Mouse (Mus musculus) ovary, adult 10 weeks (tissue): Measurements from ENCODE around the gene Shb. TPM values are rescaled to one million over a fixed set of nuclear protein-coding genes. Genes with fewer than 3 reads are reported as not detected.

Source experiments
- polyA plus RNA-seq: library from polyadenylated mRNA; stranded (reverse); fragments of 350-450 nt; fragmentation: Illumina TruSeq; extraction: RNeasy Lipid Tissue Mini Kit (QIAGEN cat#74804); gene quantifications from one replicate; pipeline ENCODE4 v1.2.3, GENCODE M21; 2014

Shb gene
- polyA plus RNA-seq = 1.9 TPM

DNA sequence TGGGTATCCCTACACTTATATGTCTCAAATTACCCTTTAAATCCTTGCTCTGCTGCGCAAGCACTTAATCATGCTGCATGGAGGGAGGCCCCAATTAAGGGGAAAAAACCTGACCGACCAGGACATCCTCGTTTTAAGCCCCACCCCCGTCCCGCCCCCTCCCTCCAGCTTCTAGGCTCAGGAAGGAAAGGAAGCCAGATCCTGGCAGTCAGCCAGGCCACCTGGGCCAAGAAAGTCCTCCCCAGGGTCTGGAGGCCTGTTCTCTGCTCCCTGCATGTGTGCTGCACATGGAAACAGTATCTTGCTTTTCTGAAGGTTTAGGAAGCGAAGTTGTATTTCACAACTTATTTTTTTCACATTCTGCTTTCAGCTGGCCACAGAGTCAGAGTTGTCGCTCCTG, at the start of gene Shb:
Shb (minus strand) TSS at position 96 of the 400 bp plus-strand sequence.

DNA sequence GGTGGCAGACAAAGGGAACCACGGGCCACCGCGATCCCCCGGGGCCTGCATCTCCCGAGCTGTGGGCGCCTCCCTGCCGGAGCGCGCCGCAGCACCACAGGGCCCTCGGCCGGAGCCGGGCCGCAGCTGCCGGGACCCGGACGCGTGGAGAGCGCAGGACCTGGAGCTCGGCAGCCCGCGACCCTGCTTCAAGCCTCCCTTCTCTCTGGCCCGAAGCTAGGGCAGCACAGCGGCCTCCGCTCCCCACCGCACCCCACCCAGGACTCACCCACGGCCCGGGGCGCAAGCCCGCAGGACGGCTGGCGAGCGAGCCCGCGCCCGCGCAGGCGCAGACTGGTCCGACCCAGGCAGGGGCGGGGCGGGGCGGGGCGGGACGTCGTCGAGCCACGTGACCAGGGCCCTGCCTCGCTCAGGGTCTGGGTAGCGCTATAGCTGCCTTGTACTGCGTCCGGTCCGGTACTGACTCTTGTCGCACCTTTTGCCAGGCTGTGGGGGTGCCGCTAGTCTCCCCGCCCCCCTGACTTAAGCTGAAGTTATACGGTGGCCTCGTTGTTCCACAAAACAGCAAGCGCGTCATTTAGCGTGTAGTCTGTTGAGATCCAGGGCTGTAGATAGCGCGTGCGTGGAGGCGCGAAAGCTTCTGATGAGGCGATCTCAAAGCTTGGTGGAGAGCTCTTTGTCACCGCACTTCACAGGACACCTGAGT, 123.7 kb downstream of the Shb start, which contains the start of gene Slc25a51:
Slc25a51 (minus strand) TSS at position 340 of the 706 bp plus-strand sequence.

Other genes with a start within 250 kb of the Shb start
- gene Trmt10b, start 235.3 kb downstream of the Shb start, polyA plus RNA-seq = 19.9 TPM
- 39.2 TPM for gene Dcaf10, start 190.4 kb downstream of the Shb start, polyA plus RNA-seq
- 66.0 TPM for gene Exosc3, start 189.7 kb downstream of the Shb start, polyA plus RNA-seq
- 57.8 TPM for gene Slc25a51, start 123.7 kb downstream of the Shb start, polyA plus RNA-seq